Comparison of ENCODE assay signal across 37 mouse cellular contexts in genomic region chr19:47153767-47154166, GRCm38 (mm10). TPM values are rescaled to one million over a fixed set of nuclear protein-coding genes. Genes with fewer than 3 reads are reported as not detected.
"Had no signal": no experiment of that assay in that cellular context is flagged by ENCODE, and none has a peak within 500 bp of the region (broad histone marks: within the 10 kb centered on the region; RNA-seq: fewer than 3 reads in every experiment).

No protein-coding gene starts in this region.

- H3K36me3 ChIP-seq: limb, embryonic 10.5 days; limb, embryonic 12.5 days; limb, embryonic 13.5 days; limb, embryonic 15.5 days; liver, embryonic 12.5 days; liver, embryonic 13.5 days; liver, embryonic 15.5 days; lung, embryonic 15.5 days; midbrain, embryonic 10.5 days; midbrain, embryonic 12.5 days; midbrain, embryonic 13.5 days; midbrain, embryonic 15.5 days; neural tube, embryonic 12.5 days had no signal

- H3K4me3 ChIP-seq: limb, embryonic 10.5 days; limb, embryonic 12.5 days; limb, embryonic 13.5 days; limb, embryonic 15.5 days; liver, embryonic 12.5 days; liver, embryonic 13.5 days; liver, embryonic 15.5 days; lung, embryonic 15.5 days; megakaryocyte, embryonic 14.5 days; midbrain, embryonic 10.5 days; midbrain, embryonic 12.5 days; midbrain, embryonic 13.5 days; midbrain, embryonic 15.5 days; myocyte; neural tube, embryonic 12.5 days had no signal

- H3K9ac ChIP-seq: limb, embryonic 12.5 days; limb, embryonic 13.5 days; limb, embryonic 15.5 days; liver, embryonic 12.5 days; liver, embryonic 13.5 days; liver, embryonic 14.5 days; liver, embryonic 15.5 days; liver, postnatal 0 days; lung, embryonic 14.5 days; lung, embryonic 15.5 days; midbrain, embryonic 12.5 days; midbrain, embryonic 13.5 days; midbrain, embryonic 15.5 days; neural tube, embryonic 12.5 days had no signal

- H3K9me3 ChIP-seq: limb, embryonic 10.5 days; limb, embryonic 12.5 days; limb, embryonic 13.5 days; limb, embryonic 15.5 days; liver, embryonic 12.5 days; liver, embryonic 13.5 days; liver, embryonic 15.5 days; lung, embryonic 15.5 days; megakaryocyte, embryonic 14.5 days; midbrain, embryonic 10.5 days; midbrain, embryonic 13.5 days; midbrain, embryonic 15.5 days; neural tube, embryonic 12.5 days had no signal

- ATAC-seq: liver, embryonic 12.5 days; liver, postnatal 0 days; lung, postnatal 0 days; midbrain, embryonic 13.5 days; midbrain, embryonic 15.5 days; midbrain, embryonic 16.5 days had no signal

- DNase-seq: left cerebral cortex, postnatal 4 days; liver; liver, embryonic 13.5 days; liver, postnatal 0 days; lung, adult 18-20 months; lung, adult 2 months; lung, embryonic 14.5 days; lung, postnatal 10 days; lung, postnatal 14 days; lung, postnatal 36 days had no signal

- H3K27me3 ChIP-seq: midbrain, embryonic 13.5 days; midbrain, embryonic 15.5 days had no signal

- H3K4me2 ChIP-seq: limb, embryonic 12.5 days; limb, embryonic 13.5 days; limb, embryonic 15.5 days; liver, embryonic 11.5 days; liver, embryonic 12.5 days; liver, embryonic 13.5 days; liver, embryonic 15.5 days; lung, embryonic 14.5 days; lung, embryonic 15.5 days; midbrain, embryonic 11.5 days; midbrain, embryonic 12.5 days; midbrain, embryonic 13.5 days; midbrain, embryonic 15.5 days; neural tube, embryonic 12.5 days had no signal

- H3K4me1 ChIP-seq: liver, embryonic 12.5 days; liver, embryonic 13.5 days; liver, embryonic 15.5 days; midbrain, embryonic 12.5 days; midbrain, embryonic 15.5 days; neural tube, embryonic 12.5 days had no signal

- H3K27ac ChIP-seq: limb, embryonic 10.5 days; limb, embryonic 12.5 days; limb, embryonic 13.5 days; limb, embryonic 15.5 days; liver, embryonic 12.5 days; liver, embryonic 13.5 days; liver, embryonic 14.5 days; liver, embryonic 15.5 days; lung, embryonic 15.5 days; macrophage; midbrain, embryonic 10.5 days; midbrain, embryonic 12.5 days; midbrain, embryonic 13.5 days; midbrain, embryonic 15.5 days; neural tube, embryonic 12.5 days had no signal

RNA-seq across cellular contexts. Expression of gene Calhm3, which starts 3.8 kb away (rescaled TPM):
- polyA plus RNA-seq: limb, embryonic 10.5 days; limb, embryonic 11.5 days; limb, embryonic 12.5 days; limb, embryonic 13.5 days; limb, embryonic 14.5 days; limb, embryonic 15.5 days; liver, adult 2 months; liver, embryonic 11.5 days; liver, embryonic 12.5 days; liver, embryonic 13.5 days; liver, embryonic 14.5 days; liver, embryonic 15.5 days; liver, embryonic 16.5 days; liver, postnatal 0 days; lung, adult 2 months; lung, embryonic 14.5 days; lung, embryonic 15.5 days; lung, embryonic 16.5 days; lung, postnatal 0 days; macrophage; midbrain, embryonic 10.5 days; midbrain, embryonic 11.5 days; midbrain, embryonic 12.5 days; midbrain, embryonic 13.5 days; midbrain, embryonic 15.5 days; midbrain, embryonic 16.5 days; midbrain, postnatal 0 days; myocyte; neural tube, embryonic 11.5 days; neural tube, embryonic 12.5 days had no signal

RNA-seq across cellular contexts. Expression of gene Calhm1, which starts 9.7 kb away (rescaled TPM):
- polyA plus RNA-seq: limb, embryonic 10.5 days; limb, embryonic 11.5 days; limb, embryonic 12.5 days; limb, embryonic 13.5 days; limb, embryonic 14.5 days; limb, embryonic 15.5 days; liver, adult 2 months; liver, embryonic 11.5 days; liver, embryonic 12.5 days; liver, embryonic 13.5 days; liver, embryonic 14.5 days; liver, embryonic 15.5 days; liver, embryonic 16.5 days; liver, postnatal 0 days; lung, adult 2 months; lung, embryonic 14.5 days; lung, embryonic 15.5 days; lung, embryonic 16.5 days; lung, postnatal 0 days; macrophage; midbrain, embryonic 10.5 days; midbrain, embryonic 11.5 days; midbrain, embryonic 12.5 days; midbrain, embryonic 13.5 days; midbrain, embryonic 15.5 days; midbrain, embryonic 16.5 days; midbrain, postnatal 0 days; myocyte; neural tube, embryonic 11.5 days; neural tube, embryonic 12.5 days had no signal
